Mouse (Mus musculus) stomach, embryonic 16.5 days (tissue): Measurements from ENCODE around the gene Dhx15. TPM values are rescaled to one million over a fixed set of nuclear protein-coding genes. Genes with fewer than 3 reads are reported as not detected.

ENCODE experiments used
- ATAC-seq: fragments of 200-750 bp; cut with Nextera tagmentation; 2 replicates; pipeline ENCODE4 v1.8.0; 2017; ENCODE audit warnings: moderate number of reproducible peaks, moderate TSS enrichment; ENCODE audit not compliant: insufficient read depth, low FRiP score
- H3K27ac ChIP-seq: fragments of 300-500 bp; sonication (generic); 2 replicates; pipeline ENCODE4 v1.5.1; 2014; ENCODE audit warnings: low read length
- H3K27me3 ChIP-seq: fragments of 300-500 bp; sonication (generic); 2 replicates; pipeline ENCODE4 v1.6.1; 2014; ENCODE audit warnings: low read length, control low read depth, mixed read lengths; ENCODE audit not compliant: control insufficient read depth, insufficient read depth
- H3K36me3 ChIP-seq: fragments of 300-500 bp; sonication (generic); 2 replicates; pipeline ENCODE4 v1.6.1; 2014; ENCODE audit warnings: low read length; ENCODE audit not compliant: control insufficient read depth, insufficient read depth
- H3K4me1 ChIP-seq: fragments of 300-500 bp; sonication (generic); 2 replicates; pipeline ENCODE4 v1.6.1; 2014; ENCODE audit warnings: low read length, control low read depth, mixed read lengths; ENCODE audit not compliant: control insufficient read depth, insufficient read depth
- H3K4me2 ChIP-seq: fragments of 300-500 bp; sonication (generic); 2 replicates; pipeline ENCODE4 v1.6.1; 2014; ENCODE audit warnings: low read depth, low read length, mixed read lengths
- H3K4me3 ChIP-seq: fragments of 300-500 bp; sonication (generic); replicated peaks from 2 replicates; pipeline ENCODE4 v1.5.1; 2014; ENCODE audit warnings: mild to moderate bottlenecking, low read length
- H3K9ac ChIP-seq: fragments of 300-500 bp; sonication (generic); 2 replicates; pipeline ENCODE4 v1.6.1; 2014; ENCODE audit warnings: low read length
- H3K9me3 ChIP-seq: fragments of 300-500 bp; sonication (generic); replicated peaks from 2 replicates; pipeline ENCODE4 v1.6.1; 2016; ENCODE audit warnings: low read length, control low read depth; ENCODE audit not compliant: control insufficient read depth
- WGBS: fragments of 180-500 bp; shearing (Covaris S2); extraction: QIAGEN DNeasy Blood & Tissue Kit; methylation state at CpG from one replicate; pipeline ENCODE4 v1.1.7; 2014; 5-methylcytosine and 5-hydroxymethylcytosine counted together
- polyA plus RNA-seq: library from polyadenylated mRNA; unstranded; fragments of >200 nt; fragmentation: Nextera tagmentation; extraction: Ambion mirVana; gene quantifications from 2 replicates; pipeline ENCODE4 v1.2.1, GENCODE M21; 2015

Dhx15 gene
- polyA plus RNA-seq, 1 experiment from 2014 or later: 142 TPM

GRCm38 (mm10) chr5:52168468-52168867 is 21.8 kb downstream of the Dhx15 start:
- Histone ChIP-seq H3K9me3 (no peaks in the 10 kb centered on the region), H3K4me3 (no peak overlapping the region), H3K27me3 (no peaks in the 10 kb centered on the region), H3K36me3 (peaks cover 21% of the 10 kb centered on the region), H3K4me2 (no peak overlapping the region), H3K9ac (no peak overlapping the region), H3K4me1 (no peaks in the 10 kb centered on the region), H3K27ac (no peak overlapping the region)
- WGBS: 20% methylated on average over 2 of the region's 2 CpGs
- no peak for ATAC-seq

GRCm38 (mm10) chr5:52149138-52149537 is 41.2 kb downstream of the Dhx15 start:
- Histone ChIP-seq H3K27ac (no peak overlapping the region), H3K9ac (no peak overlapping the region), H3K36me3 (peaks cover 19% of the 10 kb centered on the region), H3K4me1 (no peaks in the 10 kb centered on the region), H3K4me3 (no peak overlapping the region), H3K9me3 (no peaks in the 10 kb centered on the region), H3K27me3 (no peaks in the 10 kb centered on the region), H3K4me2 (no peak overlapping the region)
- ATAC-seq: no peak
- 85% methylated on average over 3 of the region's 3 CpGs for WGBS

- no peaks in the 10 kb centered on the region for H3K9me3 ChIP-seq
- H3K27me3 ChIP-seq: no peaks in the 10 kb centered on the region
- 50% methylated on average over 4 of the region's 4 CpGs for WGBS
- H3K27ac ChIP-seq: no peak overlapping the region
- H3K36me3 ChIP-seq: peaks cover 17% of the 10 kb centered on the region
- ATAC-seq: no peak
- no peak overlapping the region for H3K9ac ChIP-seq
- no peak overlapping the region for H3K4me3 ChIP-seq
- no peak overlapping the region for H3K4me2 ChIP-seq
- H3K4me1 ChIP-seq: no peaks in the 10 kb centered on the region
Observed at GRCm38 (mm10) chr5:52147141-52147540, 43.2 kb downstream of the Dhx15 start.

- 79% methylated on average over 6 of the region's 6 CpGs for WGBS
- ATAC-seq: peak; percentile 56
- peaks cover 9% of the 10 kb centered on the region; the same call in 1 of the 2 replicates for H3K36me3 ChIP-seq
Observed at GRCm38 (mm10) chr5:52145684-52146083, 44.6 kb downstream of the Dhx15 start.

GRCm38 (mm10) chr5:52141936-52142335 is 48.4 kb downstream of the Dhx15 start:
- H3K27ac ChIP-seq: no peak overlapping the region
- no peaks in the 10 kb centered on the region for H3K27me3 ChIP-seq
- H3K36me3 ChIP-seq: no peaks in the 10 kb centered on the region
- no peak overlapping the region for H3K4me3 ChIP-seq
- no peak overlapping the region for H3K9ac ChIP-seq
- no peaks in the 10 kb centered on the region for H3K9me3 ChIP-seq
- H3K4me2 ChIP-seq: no peak overlapping the region
- WGBS: 83% methylated on average over 9 of the region's 9 CpGs
- no peak for ATAC-seq
- H3K4me1 ChIP-seq: no peaks in the 10 kb centered on the region

More at GRCm38 (mm10) chr5:52145684-52146083, 44.6 kb downstream of the Dhx15 start:
- Histone ChIP-seq H3K4me3 (no peak overlapping the region), H3K27me3 (no peaks in the 10 kb centered on the region), H3K9ac (no peak overlapping the region), H3K27ac (no peak overlapping the region), H3K9me3 (no peaks in the 10 kb centered on the region), H3K4me2 (no peak overlapping the region), H3K4me1 (no peaks in the 10 kb centered on the region)

- Histone ChIP-seq H3K4me2 (0 out of 2 replicates have a peak overlapping the region, but pooled peaks have one; percentile 3), H3K4me3 (no peak overlapping the region), H3K9ac (no peak overlapping the region), H3K27ac (peak overlapping the region; percentile 78), H3K4me1 (no peaks in the 10 kb centered on the region), H3K36me3 (no peaks in the 10 kb centered on the region; the same call in 1 of the 2 replicates), H3K9me3 (no peaks in the 10 kb centered on the region), H3K27me3 (no peaks in the 10 kb centered on the region)
- WGBS: 67% methylated on average over 6 of the region's 6 CpGs
- ATAC-seq: peak; percentile 37; the same call in 1 of the 2 replicates
Observed at GRCm38 (mm10) chr5:52138819-52139218, 51.5 kb downstream of the Dhx15 start.

- Histone ChIP-seq H3K4me3 (no peak overlapping the region), H3K4me1 (no peaks in the 10 kb centered on the region), H3K27me3 (no peaks in the 10 kb centered on the region), H3K9ac (no peak overlapping the region), H3K9me3 (no peaks in the 10 kb centered on the region), H3K27ac (peak overlapping the region; percentile 78), H3K36me3 (no peaks in the 10 kb centered on the region; the same call in 1 of the 2 replicates), H3K4me2 (0 out of 2 replicates have a peak overlapping the region, but pooled peaks have one; percentile 3)
- ATAC-seq: peak; percentile 83; the same call in 1 of the 2 replicates
- 69% methylated on average over 11 of the region's 11 CpGs for WGBS
Observed at GRCm38 (mm10) chr5:52138134-52138533, 52.2 kb downstream of the Dhx15 start.

GRCm38 (mm10) chr5:52135460-52136141 is 54.7 kb downstream of the Dhx15 start:
- H3K4me2 ChIP-seq: no peak overlapping the region
- no peaks in the 10 kb centered on the region for H3K9me3 ChIP-seq
- no peaks in the 10 kb centered on the region for H3K4me1 ChIP-seq
- 71% methylated on average over 16 of the region's 16 CpGs for WGBS
- H3K27me3 ChIP-seq: no peaks in the 10 kb centered on the region
- no peak for ATAC-seq
- H3K4me3 ChIP-seq: no peak overlapping the region
- H3K36me3 ChIP-seq: no peaks in the 10 kb centered on the region; the same call in 1 of the 2 replicates
- no peak overlapping the region for H3K27ac ChIP-seq
- H3K9ac ChIP-seq: no peak overlapping the region

- 89% methylated on average over 7 of the region's 7 CpGs for WGBS
- no peak overlapping the region for H3K4me3 ChIP-seq
- no peak overlapping the region for H3K4me2 ChIP-seq
- no peaks in the 10 kb centered on the region for H3K27me3 ChIP-seq
- no peak overlapping the region for H3K9ac ChIP-seq
- no peaks in the 10 kb centered on the region; the same call in 1 of the 2 replicates for H3K36me3 ChIP-seq
- H3K9me3 ChIP-seq: no peaks in the 10 kb centered on the region
- no peak overlapping the region for H3K27ac ChIP-seq
- H3K4me1 ChIP-seq: no peaks in the 10 kb centered on the region
- ATAC-seq: no peak
Observed at GRCm38 (mm10) chr5:52132840-52133239, 57.5 kb downstream of the Dhx15 start.
